13 mouse cellular contexts compared by ENCODE assay signal in the genomic region with DNA sequence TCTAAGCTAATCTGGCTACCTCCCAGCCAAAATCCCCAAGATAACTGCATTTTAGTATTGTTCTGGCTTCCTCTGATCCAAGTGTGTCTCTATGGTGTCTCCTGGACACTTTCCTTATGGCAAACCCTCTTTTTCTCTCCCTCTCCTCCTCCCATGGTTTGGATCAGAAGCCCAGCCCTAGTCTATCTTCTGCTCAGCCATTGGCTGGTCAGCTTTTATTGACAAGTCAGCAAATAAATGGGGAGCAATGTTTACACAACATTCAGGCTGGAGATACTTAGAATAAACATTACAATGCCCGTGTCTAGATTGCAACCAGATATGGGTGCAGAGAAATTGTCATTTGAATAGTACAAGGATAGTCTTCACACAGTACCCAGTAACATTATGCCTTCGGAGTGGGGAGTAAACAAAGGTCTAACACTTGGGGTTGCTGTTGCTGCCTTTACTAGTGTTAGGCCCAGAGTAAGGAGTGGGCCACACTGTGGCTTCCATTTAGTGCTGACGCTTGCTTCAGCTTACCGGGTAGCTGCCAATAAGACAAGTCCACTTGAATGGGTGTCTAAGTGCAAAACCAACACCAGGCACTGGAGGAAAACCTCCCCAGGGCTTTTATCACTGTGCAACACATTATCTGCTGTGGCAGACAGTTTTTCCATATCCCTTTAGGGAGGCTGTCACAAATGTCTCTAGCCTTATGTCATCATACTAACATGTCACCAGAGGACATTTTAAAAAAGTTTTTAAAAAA. TPM values are rescaled to one million over a fixed set of nuclear protein-coding genes. Genes with fewer than 3 reads are reported as not detected.
DNase-seq lines count a peak whose midpoint lies in the region; ATAC-seq lines count a peak whose summit lies in the region.
"Had no signal": no experiment of that assay in that cellular context is flagged by ENCODE, and none has a peak within 500 bp of the region (broad histone marks: within the 10 kb centered on the region; RNA-seq: fewer than 3 reads in every experiment).

No protein-coding gene starts in this region.

- H3K27ac ChIP-seq in heart, embryonic 13.5 days (replicated peaks) = peak overlapping the region; percentile 84
- H3K27ac ChIP-seq in forebrain, embryonic 16.5 days (ENCODE audit: low read length) = no peak overlapping the region
- H3K27ac ChIP-seq: midbrain, embryonic 15.5 days had no signal

- no peaks in the 10 kb centered on the region for H3K36me3 ChIP-seq in heart, embryonic 13.5 days
- H3K36me3 ChIP-seq in forebrain, embryonic 16.5 days (ENCODE audit: control insufficient read depth, insufficient read depth) = no peaks in the 10 kb centered on the region
- H3K36me3 ChIP-seq: midbrain, embryonic 15.5 days had no signal

- 25% methylated on average over 4 of the region's 4 CpGs for WGBS in heart, embryonic 13.5 days
- WGBS in forebrain, embryonic 16.5 days = 68% methylated on average over 4 of the region's 4 CpGs

- H3K9ac ChIP-seq in heart, embryonic 13.5 days = no peak overlapping the region
- no peak overlapping the region for H3K9ac ChIP-seq in forebrain, embryonic 16.5 days (replicated peaks; ENCODE audit: low read depth, low read length)
- H3K9ac ChIP-seq: midbrain, embryonic 15.5 days had no signal

- no peaks in the 10 kb centered on the region for H3K27me3 ChIP-seq in heart, embryonic 13.5 days (replicated peaks)
- H3K27me3 ChIP-seq in forebrain, embryonic 16.5 days (replicated peaks; ENCODE audit: control insufficient read depth, insufficient read depth, low read length) = no peaks in the 10 kb centered on the region
- H3K27me3 ChIP-seq: midbrain, embryonic 15.5 days had no signal

- H3K4me3 ChIP-seq in heart, embryonic 13.5 days = no peak overlapping the region
- H3K4me3 ChIP-seq in forebrain, embryonic 16.5 days (replicated peaks; ENCODE audit: low read length) = no peak overlapping the region
- H3K4me3 ChIP-seq: midbrain, embryonic 15.5 days had no signal

- H3K4me2 ChIP-seq in heart, embryonic 13.5 days = no peak overlapping the region
- H3K4me2 ChIP-seq in forebrain, embryonic 16.5 days (ENCODE audit: low read length) = no peak overlapping the region
- H3K4me2 ChIP-seq: midbrain, embryonic 15.5 days had no signal

- DNase-seq in heart, postnatal 25 days (ENCODE audit: low spot score) = no peak
- peak; percentile 78 for DNase-seq in MEL-GATA-1-ER (ENCODE audit: extremely low read depth, low read depth)
- peak; percentile 10 to 25 for DNase-seq in heart, postnatal 10 days
- peak; percentile 29 for DNase-seq in lung, postnatal 25 days (ENCODE audit: low spot score)
- DNase-seq in kidney, postnatal 25 days = no peak
- no peak for DNase-seq in Muller cell, postnatal 12 days (ENCODE audit: inconsistent ontology term)
- DNase-seq: B cell, adult 2 months; left cerebral cortex, postnatal 4 days had no signal

- intact Hi-C loops in heart, postnatal 25 days (cut with DNase I) = no loop called here
- intact Hi-C loops in heart, postnatal 10 days (cut with DNase I) = no loop called here

- ATAC-seq in heart, embryonic 13.5 days (ENCODE audit: extremely low read depth, insufficient number of reproducible peaks, low FRiP score, low TSS enrichment) = 0 out of 2 replicates have a peak, but pooled peaks have one; percentile 43
- ATAC-seq in forebrain, embryonic 16.5 days = no peak
- ATAC-seq: hindbrain, embryonic 16.5 days; midbrain, embryonic 15.5 days had no signal

- no peaks in the 10 kb centered on the region for H3K9me3 ChIP-seq in heart, embryonic 13.5 days
- H3K9me3 ChIP-seq in forebrain, embryonic 16.5 days (ENCODE audit: control insufficient read depth, low read length) = no peaks in the 10 kb centered on the region
- H3K9me3 ChIP-seq: midbrain, embryonic 15.5 days had no signal

- H3K4me1 ChIP-seq in heart, embryonic 13.5 days = peaks cover 37% of the 10 kb centered on the region
- H3K4me1 ChIP-seq in forebrain, embryonic 16.5 days (replicated peaks; ENCODE audit: control insufficient read depth, insufficient read depth, low read length) = no peaks in the 10 kb centered on the region
- H3K4me1 ChIP-seq: midbrain, embryonic 15.5 days had no signal

RNA-seq across cellular contexts. Expression of a gene that starts 5.5 kb away (rescaled TPM):
- polyA plus RNA-seq in heart, embryonic 13.5 days (2015; fragmentation: Nextera tagmentation; extraction: Ambion mirVana) = 60.1 and 65.2 TPM in 2 replicates
- 100 to 1,000 TPM; 122 TPM for total RNA-seq in heart, postnatal 25 days (2021)
- 10 to 100 TPM; 74.7 to 78.4 TPM for total RNA-seq in heart, postnatal 10 days (2021)
- 3.3 and 4.5 TPM in 2 replicates for polyA plus RNA-seq in forebrain, embryonic 16.5 days (2015; fragmentation: Nextera tagmentation; extraction: Ambion mirVana)

RNA-seq across cellular contexts. Expression of a gene that starts 55.3 kb away (rescaled TPM):
- polyA plus RNA-seq in heart, embryonic 13.5 days (2015; fragmentation: Nextera tagmentation; extraction: Ambion mirVana) = 0.25 and 0.27 TPM in 2 replicates
- under 1 TPM; 0.31 to 0.92 TPM for total RNA-seq in heart, postnatal 25 days (2021)
- 1 to 10 TPM in 1 of 2 experiments, under 1 TPM in 1; 0.79 to 1.9 TPM for total RNA-seq in heart, postnatal 10 days (2021)
- 0.16 TPM in 1 of 2 replicates, not detected in the other for polyA plus RNA-seq in forebrain, embryonic 16.5 days (2015; fragmentation: Nextera tagmentation; extraction: Ambion mirVana)
- total RNA-seq: neutrophil, adult 5-6 weeks had no signal

RNA-seq across cellular contexts. Expression of a gene that starts 57.9 kb away (rescaled TPM):
- polyA plus RNA-seq in heart, embryonic 13.5 days (2015; fragmentation: Nextera tagmentation; extraction: Ambion mirVana) = 7.2 and 7.7 TPM in 2 replicates
- 10 to 100 TPM; 15.5 to 19.2 TPM for total RNA-seq in heart, postnatal 25 days (2021)
- total RNA-seq in heart, postnatal 10 days (2021) = 10 to 100 TPM; 33.4 to 34.8 TPM
- 6.7 and 7.7 TPM in 2 replicates for polyA plus RNA-seq in forebrain, embryonic 16.5 days (2015; fragmentation: Nextera tagmentation; extraction: Ambion mirVana)

Comparison
In these comparisons a context has a peak if more than half of its experiments do, and no peak if none do; other contexts are left out.
1. DNase-seq: peak in MEL-GATA-1-ER (single experiment), heart, postnatal 10 days (2 of 2) and lung, postnatal 25 days (single experiment); none in heart, postnatal 25 days (single experiment), kidney, postnatal 25 days (0 of 2) and Muller cell, postnatal 12 days (single experiment).